Mouse (Mus musculus): ENCODE results near the gene Myl6.

- TF ChIP-seq CTCF (IDR thresholded peaks at IDR 0.05; ENCODE audit: low read depth, low read length) (no peak), GATA1 (IDR thresholded peaks at IDR 0.05; ENCODE audit: borderline replicate concordance, low read length) (no peak)
Observed at GRCm38 (mm10) chr10:128455280-128455679, 38.7 kb downstream of the Myl6 start.

All from G1E (cell line).